Mouse (Mus musculus): ENCODE measurements at regions not wholly inside any gene's neighbourhood (a gene's known extent, or its start where the extent isn't known, plus 50 kb on each side); places are given as distances from the start of the nearest gene placed in this dataset.
A peak's percentile ranks its signal among the peaks of the same experiment; 100 is the strongest.

GRCm38 (mm10) chr4:56657046-56657445 is 82.8 kb upstream of the Gm26657 start:
- Histone ChIP-seq H3K27ac (ENCODE audit: low read depth) (no peak overlapping the region), H3K36me3 (ENCODE audit: insufficient read depth) (no peaks in the 10 kb centered on the region), H3K4me3 (ENCODE audit: low read depth, low read length) (no peak overlapping the region), H3K9me3 (ENCODE audit: low read depth, low read length) (no peaks in the 10 kb centered on the region), H3K4me1 (ENCODE audit: insufficient read depth) (no peaks in the 10 kb centered on the region), H3K27me3 (ENCODE audit: insufficient read depth, low read length) (no peaks in the 10 kb centered on the region), H3K4me2 (no peak overlapping the region), H3K9ac (no peak overlapping the region)
- 71% methylated on average over 3 of the region's 3 CpGs for WGBS
- no peak for DNase-seq
- no peak for TF ChIP-seq CTCF (IDR thresholded peaks at IDR 0.05; ENCODE audit: low read depth)
- ATAC-seq (ENCODE audit: insufficient read depth) = no peak

- no peak overlapping the region for H3K9ac ChIP-seq
- H3K4me2 ChIP-seq = no peak overlapping the region
- WGBS = 67% methylated on average over 4 of the region's 4 CpGs
- no peak; the same call in 1 of the 2 replicates for ATAC-seq (ENCODE audit: insufficient read depth)
- H3K27ac ChIP-seq (ENCODE audit: low read depth) = no peak overlapping the region
- H3K36me3 ChIP-seq (ENCODE audit: insufficient read depth) = no peaks in the 10 kb centered on the region
- H3K4me3 ChIP-seq (ENCODE audit: low read depth, low read length) = no peak overlapping the region
- no peak for TF ChIP-seq CTCF (IDR thresholded peaks at IDR 0.05; ENCODE audit: low read depth)
- no peaks in the 10 kb centered on the region for H3K9me3 ChIP-seq (ENCODE audit: low read depth, low read length)
- no peaks in the 10 kb centered on the region for H3K27me3 ChIP-seq (ENCODE audit: insufficient read depth, low read length)
- H3K4me1 ChIP-seq (ENCODE audit: insufficient read depth) = no peaks in the 10 kb centered on the region
- DNase-seq = peak; percentile 21
Observed at GRCm38 (mm10) chr4:56654327-56654726, 85.5 kb upstream of the Gm26657 start.

- H3K27ac ChIP-seq (ENCODE audit: low read depth) = peak overlapping the region; percentile 48; the same call in 1 of the 2 replicates
- H3K4me2 ChIP-seq = no peak overlapping the region
- 49% methylated on average over 5 of the region's 5 CpGs for WGBS
- H3K36me3 ChIP-seq (ENCODE audit: insufficient read depth) = no peaks in the 10 kb centered on the region
- no peaks in the 10 kb centered on the region for H3K27me3 ChIP-seq (ENCODE audit: insufficient read depth, low read length)
- ATAC-seq (ENCODE audit: insufficient read depth) (no peak), DNase-seq (no peak)
- H3K4me3 ChIP-seq (ENCODE audit: low read depth, low read length) = no peak overlapping the region
- no peak overlapping the region for H3K9ac ChIP-seq
- TF ChIP-seq CTCF (IDR thresholded peaks at IDR 0.05; ENCODE audit: low read depth) = no peak
- H3K9me3 ChIP-seq (ENCODE audit: low read depth, low read length) = no peaks in the 10 kb centered on the region
- no peaks in the 10 kb centered on the region for H3K4me1 ChIP-seq (ENCODE audit: insufficient read depth)
Observed at GRCm38 (mm10) chr4:56652819-56653218, 87.1 kb upstream of the Gm26657 start.

GRCm38 (mm10) chr4:56649731-56650130 is 90.1 kb upstream of the Gm26657 start:
- H3K27me3 ChIP-seq (ENCODE audit: insufficient read depth, low read length) = no peaks in the 10 kb centered on the region
- no peak overlapping the region for H3K4me2 ChIP-seq
- no peaks in the 10 kb centered on the region for H3K36me3 ChIP-seq (ENCODE audit: insufficient read depth)
- H3K9ac ChIP-seq = no peak overlapping the region
- no peaks in the 10 kb centered on the region for H3K9me3 ChIP-seq (ENCODE audit: low read depth, low read length)
- H3K4me3 ChIP-seq (ENCODE audit: low read depth, low read length) = no peak overlapping the region
- DNase-seq = no peak
- no peak for TF ChIP-seq CTCF (IDR thresholded peaks at IDR 0.05; ENCODE audit: low read depth)
- 68% methylated on average over 1 of the region's 1 CpGs for WGBS
- H3K27ac ChIP-seq (ENCODE audit: low read depth) = no peak overlapping the region
- no peak for ATAC-seq (ENCODE audit: insufficient read depth)
- peaks cover 5% of the 10 kb centered on the region for H3K4me1 ChIP-seq (ENCODE audit: insufficient read depth)

- H3K27me3 ChIP-seq (ENCODE audit: insufficient read depth, low read length) = no peaks in the 10 kb centered on the region
- ATAC-seq (ENCODE audit: insufficient read depth) (peak; percentile 89), DNase-seq (peak; percentile 91)
- H3K27ac ChIP-seq (ENCODE audit: low read depth) = peak overlapping the region; percentile 86
- no peaks in the 10 kb centered on the region for H3K36me3 ChIP-seq (ENCODE audit: insufficient read depth)
- H3K4me1 ChIP-seq (ENCODE audit: insufficient read depth) = peaks cover 34% of the 10 kb centered on the region
- H3K9ac ChIP-seq = 0 out of 2 replicates have a peak overlapping the region, but pooled peaks have one; percentile 2
- WGBS = 17% methylated on average over 20 of the region's 20 CpGs
- H3K4me2 ChIP-seq = peak overlapping the region; percentile 48
- H3K9me3 ChIP-seq (ENCODE audit: low read depth, low read length) = no peaks in the 10 kb centered on the region
- no peak overlapping the region for H3K4me3 ChIP-seq (ENCODE audit: low read depth, low read length)
- TF ChIP-seq CTCF (IDR thresholded peaks at IDR 0.05; ENCODE audit: low read depth) = no peak
Observed at GRCm38 (mm10) chr4:56643999-56644962, 95.6 kb upstream of the Gm26657 start.

- H3K9me3 ChIP-seq (ENCODE audit: low read depth, low read length) = no peaks in the 10 kb centered on the region
- H3K9ac ChIP-seq = 0 out of 2 replicates have a peak overlapping the region, but pooled peaks have one; percentile 2
- DNase-seq = peak; percentile 25
- peaks cover 38% of the 10 kb centered on the region for H3K4me1 ChIP-seq (ENCODE audit: insufficient read depth)
- 31% methylated on average over 1 of the region's 1 CpGs for WGBS
- no peak for TF ChIP-seq CTCF (IDR thresholded peaks at IDR 0.05; ENCODE audit: low read depth)
- H3K27ac ChIP-seq (ENCODE audit: low read depth) = peak overlapping the region; percentile 86
- H3K36me3 ChIP-seq (ENCODE audit: insufficient read depth) = no peaks in the 10 kb centered on the region
- no peak overlapping the region for H3K4me3 ChIP-seq (ENCODE audit: low read depth, low read length)
- no peak for ATAC-seq (ENCODE audit: insufficient read depth)
- no peaks in the 10 kb centered on the region for H3K27me3 ChIP-seq (ENCODE audit: insufficient read depth, low read length)
- peak overlapping the region; percentile 48 for H3K4me2 ChIP-seq
Observed at GRCm38 (mm10) chr4:56643491-56643890, 96.4 kb upstream of the Gm26657 start.

- no peak overlapping the region for H3K9ac ChIP-seq
- H3K4me2 ChIP-seq = no peak overlapping the region
- H3K27ac ChIP-seq (ENCODE audit: low read depth) = peak overlapping the region; percentile 72; the same call in 1 of the 2 replicates
- H3K9me3 ChIP-seq (ENCODE audit: low read depth, low read length) = no peaks in the 10 kb centered on the region
- peaks cover 35% of the 10 kb centered on the region for H3K4me1 ChIP-seq (ENCODE audit: insufficient read depth)
- ATAC-seq (ENCODE audit: insufficient read depth) (no peak), DNase-seq (peak; percentile 19)
- TF ChIP-seq CTCF (IDR thresholded peaks at IDR 0.05; ENCODE audit: low read depth) = no peak
- 34% methylated on average over 4 of the region's 4 CpGs for WGBS
- no peaks in the 10 kb centered on the region for H3K36me3 ChIP-seq (ENCODE audit: insufficient read depth)
- no peak overlapping the region for H3K4me3 ChIP-seq (ENCODE audit: low read depth, low read length)
- no peaks in the 10 kb centered on the region for H3K27me3 ChIP-seq (ENCODE audit: insufficient read depth, low read length)
Observed at GRCm38 (mm10) chr4:56639709-56640108, 100.2 kb upstream of the Gm26657 start.

Data from lung, embryonic 14.5 days (tissue).